Mouse (Mus musculus): ENCODE measurements at regions not wholly inside any gene's neighbourhood (a gene's known extent, or its start where the extent isn't known, plus 50 kb on each side); places are given as distances from the start of the nearest gene placed in this dataset.

DNA sequence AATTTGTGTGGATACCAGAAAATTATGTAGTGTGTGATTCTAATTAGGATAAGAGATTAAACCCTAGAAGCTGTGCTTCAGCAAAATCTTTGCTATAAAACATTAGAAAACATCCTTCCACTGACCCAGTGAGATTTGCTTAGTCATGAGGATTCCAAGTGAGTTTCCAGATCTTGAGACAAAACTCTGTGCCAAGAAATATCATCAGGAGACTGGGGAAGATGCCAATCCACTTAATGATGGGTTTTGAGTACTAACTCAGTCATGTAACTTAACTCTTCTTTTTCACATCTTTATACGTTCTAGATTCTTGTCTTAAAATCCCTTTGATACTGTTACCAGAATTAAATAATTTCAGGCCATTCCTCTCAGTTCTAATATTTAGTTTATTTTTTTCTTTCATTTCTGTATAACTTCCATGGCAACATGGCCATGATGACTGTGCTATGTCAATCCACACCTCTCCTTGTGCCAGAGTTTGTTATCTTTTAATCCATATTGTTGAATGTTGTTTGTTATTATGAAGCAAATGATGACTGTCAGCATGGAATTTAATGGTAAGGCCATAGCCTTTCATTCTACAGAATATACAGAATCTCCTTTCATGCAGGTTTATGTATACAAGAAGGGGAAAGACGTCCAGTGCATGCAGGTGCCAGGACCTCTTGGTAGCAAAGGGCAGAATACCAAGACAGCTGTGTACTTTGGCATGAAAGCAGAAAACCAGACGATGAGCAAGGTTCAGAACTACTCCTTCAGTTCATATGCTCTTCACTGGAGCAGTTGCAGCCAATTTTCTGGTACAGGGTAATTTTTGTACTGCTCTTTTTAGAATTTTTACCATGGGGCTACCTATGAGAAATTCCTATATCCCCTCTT lies 599.7 kb upstream of the Adamts5 start:
- H3K4me3 ChIP-seq (ENCODE audit: control insufficient read depth, low read depth, low read length), result no peak overlapping the region
- TF ChIP-seq CTCF (IDR thresholded peaks at IDR 0.05; ENCODE audit: control insufficient read depth, insufficient read depth, insufficient replicate concordance, low read depth, low read length) (no peak), POLR2A (IDR thresholded peaks at IDR 0.05; ENCODE audit: control insufficient read depth, low read depth, low read length) (no peak)
- H3K4me1 ChIP-seq (ENCODE audit: control insufficient read depth, insufficient read depth, low read length), result no peaks in the 10 kb centered on the region
- no peaks in the 10 kb centered on the region for H3K36me3 ChIP-seq (ENCODE audit: control insufficient read depth, insufficient read depth, low read length)
- H3K27ac ChIP-seq (ENCODE audit: control insufficient read depth, insufficient read depth, low read depth, low read length), result no peak overlapping the region
- no peaks in the 10 kb centered on the region for H3K27me3 ChIP-seq (ENCODE audit: control insufficient read depth, insufficient read depth, low read length)

DNA sequence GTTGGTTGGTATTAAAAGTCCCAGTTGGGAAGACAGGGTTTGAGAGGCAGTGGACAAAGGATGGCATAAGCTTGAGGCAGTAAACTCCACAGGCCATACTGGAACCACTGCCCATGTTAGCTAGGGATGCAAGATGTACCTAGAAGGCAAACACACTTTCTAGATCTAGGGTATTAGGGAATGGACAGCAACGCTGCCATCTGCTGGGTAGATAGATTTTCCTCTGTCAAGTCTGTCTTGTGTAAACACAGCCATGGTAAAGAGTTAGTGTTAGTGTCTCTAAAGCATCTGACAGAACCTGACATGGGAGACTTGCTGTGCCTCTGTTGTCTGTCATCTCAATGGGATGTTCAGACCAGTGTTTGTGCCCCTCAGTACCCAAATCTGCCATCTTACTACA lies 573.5 kb upstream of the Adamts5 start:
- Histone ChIP-seq H3K4me1 (ENCODE audit: control insufficient read depth, insufficient read depth, low read length) (no peaks in the 10 kb centered on the region), H3K36me3 (ENCODE audit: control insufficient read depth, insufficient read depth, low read length) (no peaks in the 10 kb centered on the region), H3K4me3 (ENCODE audit: control insufficient read depth, low read depth, low read length) (no peak overlapping the region), H3K27me3 (ENCODE audit: control insufficient read depth, insufficient read depth, low read length) (no peaks in the 10 kb centered on the region), H3K27ac (ENCODE audit: control insufficient read depth, insufficient read depth, low read depth, low read length) (no peak overlapping the region)
- TF ChIP-seq POLR2A (IDR thresholded peaks at IDR 0.05; ENCODE audit: control insufficient read depth, low read depth, low read length), result no peak
- TF ChIP-seq CTCF (IDR thresholded peaks at IDR 0.05; ENCODE audit: control insufficient read depth, insufficient read depth, insufficient replicate concordance, low read depth, low read length), result no peak

DNA sequence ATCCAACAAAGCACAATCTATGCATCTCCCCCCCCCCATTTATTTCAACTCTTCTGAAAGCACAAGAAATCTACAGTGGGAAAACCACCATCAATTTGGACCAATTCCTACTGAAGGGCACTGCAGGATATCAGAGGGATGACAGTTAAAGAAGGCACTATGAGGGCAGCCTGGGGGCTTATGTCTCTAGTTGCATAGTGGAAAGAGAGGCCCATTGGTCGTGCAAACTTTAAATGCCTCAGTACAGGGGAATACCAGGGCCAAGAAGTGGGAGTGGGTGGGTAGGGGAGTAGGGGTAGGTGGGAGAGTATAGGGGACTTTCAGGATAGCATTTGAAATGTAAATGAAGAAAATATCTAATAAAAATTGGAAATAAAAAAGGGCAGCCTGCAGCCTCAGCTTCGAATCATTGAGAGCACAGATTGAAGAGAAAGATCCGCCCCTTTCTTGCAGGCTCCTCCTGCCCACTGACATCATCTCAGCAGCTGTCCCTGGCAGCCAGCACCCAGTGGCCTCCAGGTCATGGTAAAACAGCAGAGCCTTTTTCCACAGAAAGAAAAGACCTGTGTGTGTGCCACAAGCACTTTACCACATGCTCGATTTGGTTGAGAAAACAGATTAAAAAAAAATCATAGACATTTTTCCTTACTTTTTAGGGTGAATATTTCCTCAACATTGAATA lies 571.6 kb upstream of the Adamts5 start:
- no peaks in the 10 kb centered on the region for H3K4me1 ChIP-seq (ENCODE audit: control insufficient read depth, insufficient read depth, low read length)
- H3K4me3 ChIP-seq (ENCODE audit: control insufficient read depth, low read depth, low read length), result no peak overlapping the region
- H3K27ac ChIP-seq (ENCODE audit: control insufficient read depth, insufficient read depth, low read depth, low read length), result no peak overlapping the region
- H3K36me3 ChIP-seq (ENCODE audit: control insufficient read depth, insufficient read depth, low read length), result no peaks in the 10 kb centered on the region
- H3K27me3 ChIP-seq (ENCODE audit: control insufficient read depth, insufficient read depth, low read length), result no peaks in the 10 kb centered on the region
- TF ChIP-seq POLR2A (IDR thresholded peaks at IDR 0.05; ENCODE audit: control insufficient read depth, low read depth, low read length), result no peak
- no peak for TF ChIP-seq CTCF (IDR thresholded peaks at IDR 0.05; ENCODE audit: control insufficient read depth, insufficient read depth, insufficient replicate concordance, low read depth, low read length)

DNA sequence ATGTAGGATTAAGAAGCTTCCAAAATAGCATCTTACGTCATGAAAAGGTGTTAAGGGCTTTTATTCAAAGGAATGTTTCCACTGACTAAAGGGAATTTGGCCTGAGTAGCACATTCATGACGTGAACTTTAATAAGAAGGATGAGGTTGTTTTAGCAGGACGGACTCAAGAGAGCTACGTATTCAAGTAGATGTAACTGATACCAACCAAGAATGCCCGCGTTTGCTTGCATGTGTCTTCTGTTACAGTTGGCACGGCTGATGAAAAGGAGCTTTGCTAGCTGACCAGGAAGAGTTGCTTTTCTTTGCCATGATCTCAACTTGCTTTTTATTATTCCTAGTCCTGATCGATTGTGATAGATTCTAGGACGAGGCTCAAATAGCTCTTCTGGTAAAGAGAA lies 559.4 kb upstream of the Adamts5 start:
- no peaks in the 10 kb centered on the region for H3K4me1 ChIP-seq (ENCODE audit: control insufficient read depth, insufficient read depth, low read length)
- no peaks in the 10 kb centered on the region for H3K27me3 ChIP-seq (ENCODE audit: control insufficient read depth, insufficient read depth, low read length)
- TF ChIP-seq POLR2A (IDR thresholded peaks at IDR 0.05; ENCODE audit: control insufficient read depth, low read depth, low read length) (no peak), CTCF (IDR thresholded peaks at IDR 0.05; ENCODE audit: control insufficient read depth, insufficient read depth, insufficient replicate concordance, low read depth, low read length) (no peak)
- no peaks in the 10 kb centered on the region for H3K36me3 ChIP-seq (ENCODE audit: control insufficient read depth, insufficient read depth, low read length)
- no peak overlapping the region for H3K27ac ChIP-seq (ENCODE audit: control insufficient read depth, insufficient read depth, low read depth, low read length)
- no peak overlapping the region for H3K4me3 ChIP-seq (ENCODE audit: control insufficient read depth, low read depth, low read length)

DNA sequence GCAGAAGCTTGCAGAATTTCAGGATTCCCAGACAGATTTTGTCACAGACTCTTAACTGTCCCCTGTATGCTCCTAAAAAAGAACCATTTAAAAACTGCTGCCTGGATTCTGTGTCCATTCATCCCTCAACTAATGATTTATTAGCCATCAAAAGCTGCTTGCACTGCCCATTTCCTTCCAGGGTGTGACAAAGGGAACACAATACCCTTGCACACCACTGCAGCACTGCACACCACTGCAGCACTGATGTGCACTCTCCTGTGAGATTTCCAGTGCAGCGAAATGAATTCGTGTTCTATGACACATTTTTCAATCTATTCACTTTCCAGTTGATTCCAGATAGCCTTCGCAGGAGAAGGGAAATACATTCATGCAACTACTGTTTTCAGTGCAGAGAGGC lies 555.0 kb upstream of the Adamts5 start:
- no peaks in the 10 kb centered on the region for H3K27me3 ChIP-seq (ENCODE audit: control insufficient read depth, insufficient read depth, low read length)
- no peaks in the 10 kb centered on the region for H3K36me3 ChIP-seq (ENCODE audit: control insufficient read depth, insufficient read depth, low read length)
- H3K4me1 ChIP-seq (ENCODE audit: control insufficient read depth, insufficient read depth, low read length), result no peaks in the 10 kb centered on the region
- H3K4me3 ChIP-seq (ENCODE audit: control insufficient read depth, low read depth, low read length), result no peak overlapping the region
- no peak for TF ChIP-seq CTCF (IDR thresholded peaks at IDR 0.05; ENCODE audit: control insufficient read depth, insufficient read depth, insufficient replicate concordance, low read depth, low read length)
- no peak for TF ChIP-seq POLR2A (IDR thresholded peaks at IDR 0.05; ENCODE audit: control insufficient read depth, low read depth, low read length)
- no peak overlapping the region for H3K27ac ChIP-seq (ENCODE audit: control insufficient read depth, insufficient read depth, low read depth, low read length)

GRCm38 (mm10) chr16:86454810-86455209 lies 553.2 kb upstream of the Adamts5 start:
- no peaks in the 10 kb centered on the region for H3K36me3 ChIP-seq (ENCODE audit: control insufficient read depth, insufficient read depth, low read length)
- H3K4me1 ChIP-seq (ENCODE audit: control insufficient read depth, insufficient read depth, low read length), result no peaks in the 10 kb centered on the region
- TF ChIP-seq CTCF (IDR thresholded peaks at IDR 0.05; ENCODE audit: control insufficient read depth, insufficient read depth, insufficient replicate concordance, low read depth, low read length) (no peak), POLR2A (IDR thresholded peaks at IDR 0.05; ENCODE audit: control insufficient read depth, low read depth, low read length) (no peak)
- no peak overlapping the region for H3K4me3 ChIP-seq (ENCODE audit: control insufficient read depth, low read depth, low read length)
- H3K27me3 ChIP-seq (ENCODE audit: control insufficient read depth, insufficient read depth, low read length), result no peaks in the 10 kb centered on the region
- no peak overlapping the region for H3K27ac ChIP-seq (ENCODE audit: control insufficient read depth, insufficient read depth, low read depth, low read length)

GRCm38 (mm10) chr16:86454031-86454430 lies 552.4 kb upstream of the Adamts5 start:
- no peaks in the 10 kb centered on the region for H3K36me3 ChIP-seq (ENCODE audit: control insufficient read depth, insufficient read depth, low read length)
- no peak for TF ChIP-seq CTCF (IDR thresholded peaks at IDR 0.05; ENCODE audit: control insufficient read depth, insufficient read depth, insufficient replicate concordance, low read depth, low read length)
- TF ChIP-seq POLR2A (IDR thresholded peaks at IDR 0.05; ENCODE audit: control insufficient read depth, low read depth, low read length), result no peak
- no peak overlapping the region for H3K4me3 ChIP-seq (ENCODE audit: control insufficient read depth, low read depth, low read length)
- H3K4me1 ChIP-seq (ENCODE audit: control insufficient read depth, insufficient read depth, low read length), result no peaks in the 10 kb centered on the region
- H3K27ac ChIP-seq (ENCODE audit: control insufficient read depth, insufficient read depth, low read depth, low read length), result no peak overlapping the region
- no peaks in the 10 kb centered on the region for H3K27me3 ChIP-seq (ENCODE audit: control insufficient read depth, insufficient read depth, low read length)
